Mouse (Mus musculus) midbrain, embryonic 13.5 days (tissue): ENCODE data around the gene Hoxd3. TPM values are rescaled to one million over a fixed set of nuclear protein-coding genes. Genes with fewer than 3 reads are reported as not detected.

Experiments
- ATAC-seq: fragments of 200-750 bp; cut with Nextera tagmentation; 2 replicates; pipeline ENCODE4 v1.8.0; 2017; ENCODE audit warnings: mild to moderate bottlenecking, moderate TSS enrichment, moderate library complexity
- H3K27ac ChIP-seq: fragments of 300-500 bp; sonication (generic); 2 replicates; pipeline ENCODE4 v1.5.1; 2015; ENCODE audit warnings: inconsistent platforms, mild to moderate bottlenecking, moderate library complexity
- H3K27me3 ChIP-seq: fragments of 300-500 bp; sonication (generic); 2 replicates; pipeline ENCODE4 v1.6.1; 2015; ENCODE audit warnings: mild to moderate bottlenecking, inconsistent platforms
- H3K36me3 ChIP-seq: fragments of 300-500 bp; sonication (generic); 2 replicates; pipeline ENCODE4 v1.6.1; 2015; ENCODE audit warnings: mild to moderate bottlenecking, inconsistent platforms
- H3K4me1 ChIP-seq: fragments of 300-500 bp; sonication (generic); replicated peaks from 2 replicates; pipeline ENCODE4 v1.6.1; 2015; ENCODE audit warnings: inconsistent platforms
- H3K4me2 ChIP-seq: fragments of 300-500 bp; sonication (generic); replicated peaks from 2 replicates; pipeline ENCODE4 v1.6.1; 2015; ENCODE audit warnings: moderate library complexity, mild to moderate bottlenecking, inconsistent platforms
- H3K4me3 ChIP-seq: fragments of 300-500 bp; sonication (generic); replicated peaks from 2 replicates; pipeline ENCODE4 v1.5.1; 2015; ENCODE audit warnings: mild to moderate bottlenecking, inconsistent platforms
- H3K9ac ChIP-seq: fragments of 300-500 bp; sonication (generic); replicated peaks from 2 replicates; pipeline ENCODE4 v1.6.1; 2015; ENCODE audit warnings: mild to moderate bottlenecking, inconsistent platforms
- H3K9me3 ChIP-seq: fragments of 300-500 bp; sonication (generic); 2 replicates; pipeline ENCODE4 v1.6.1; 2016; ENCODE audit warnings: mild to moderate bottlenecking, inconsistent platforms
- WGBS: fragments of 180-500 bp; shearing (Covaris S2); methylation state at CpG from one replicate; pipeline ENCODE4 v1.1.7; 2015; 5-methylcytosine and 5-hydroxymethylcytosine counted together
- polyA plus RNA-seq: library from polyadenylated mRNA; unstranded; fragments of >200 nt; fragmentation: Nextera tagmentation; extraction: Ambion mirVana; gene quantifications from 2 replicates; pipeline ENCODE4 v1.2.1, GENCODE M21; 2015

Gene Hoxd3
- polyA plus RNA-seq, 1 experiment from 2014 or later: 0.17 TPM

GRCm38 (mm10) chr2:74720384-74720783 is 8.7 kb downstream of the Hoxd3 start:
- H3K4me2 ChIP-seq: no peak overlapping the region
- H3K36me3 ChIP-seq: no peaks in the 10 kb centered on the region
- no peak overlapping the region for H3K9ac ChIP-seq
- H3K4me3 ChIP-seq: no peak overlapping the region
- no peaks in the 10 kb centered on the region for H3K9me3 ChIP-seq
- WGBS: 4% methylated on average over 2 of the region's 2 CpGs
- ATAC-seq: no peak
- no peaks in the 10 kb centered on the region for H3K4me1 ChIP-seq
- peaks cover 100% of the 10 kb centered on the region for H3K27me3 ChIP-seq
- no peak overlapping the region for H3K27ac ChIP-seq

GRCm38 (mm10) chr2:74720955-74721491 is 9.3 kb downstream of the Hoxd3 start:
- Histone ChIP-seq H3K4me3 (no peak overlapping the region), H3K9me3 (no peaks in the 10 kb centered on the region), H3K27me3 (peaks cover 100% of the 10 kb centered on the region), H3K36me3 (no peaks in the 10 kb centered on the region), H3K27ac (no peak overlapping the region), H3K4me1 (no peaks in the 10 kb centered on the region), H3K4me2 (no peak overlapping the region), H3K9ac (no peak overlapping the region)
- WGBS: under 1% methylated on average over 5 of the region's 5 CpGs
- ATAC-seq: no peak

GRCm38 (mm10) chr2:74721882-74722281 is 10.2 kb downstream of the Hoxd3 start:
- no peak overlapping the region for H3K9ac ChIP-seq
- H3K4me2 ChIP-seq: no peak overlapping the region
- H3K27ac ChIP-seq: no peak overlapping the region
- no peak overlapping the region for H3K4me3 ChIP-seq
- H3K4me1 ChIP-seq: no peaks in the 10 kb centered on the region
- WGBS: 3% methylated on average over 6 of the region's 6 CpGs
- H3K27me3 ChIP-seq: peaks cover 100% of the 10 kb centered on the region
- no peaks in the 10 kb centered on the region for H3K36me3 ChIP-seq
- ATAC-seq: no peak
- no peaks in the 10 kb centered on the region for H3K9me3 ChIP-seq

GRCm38 (mm10) chr2:74722949-74723348 is 11.2 kb downstream of the Hoxd3 start:
- Histone ChIP-seq H3K9ac (no peak overlapping the region), H3K4me1 (peaks cover 6% of the 10 kb centered on the region), H3K9me3 (no peaks in the 10 kb centered on the region), H3K36me3 (no peaks in the 10 kb centered on the region), H3K4me2 (no peak overlapping the region), H3K4me3 (no peak overlapping the region), H3K27ac (no peak overlapping the region), H3K27me3 (peaks cover 100% of the 10 kb centered on the region)
- no peak for ATAC-seq
- 3% methylated on average over 8 of the region's 8 CpGs for WGBS

- WGBS: 5% methylated on average over 7 of the region's 7 CpGs
- no peak overlapping the region for H3K4me2 ChIP-seq
- no peak overlapping the region for H3K4me3 ChIP-seq
- H3K27ac ChIP-seq: no peak overlapping the region
- peaks cover 6% of the 10 kb centered on the region for H3K4me1 ChIP-seq
- H3K27me3 ChIP-seq: peaks cover 100% of the 10 kb centered on the region
- H3K9me3 ChIP-seq: no peaks in the 10 kb centered on the region
- ATAC-seq: no peak
- no peak overlapping the region for H3K9ac ChIP-seq
- no peaks in the 10 kb centered on the region for H3K36me3 ChIP-seq
Measured at GRCm38 (mm10) chr2:74724244-74725015, 12.7 kb downstream of the Hoxd3 start.

- 1% methylated on average over 17 of the region's 17 CpGs for WGBS
Measured at GRCm38 (mm10) chr2:74725171-74725570, 13.4 kb downstream of the Hoxd3 start.

GRCm38 (mm10) chr2:74726551-74726950 is 14.8 kb downstream of the Hoxd3 start, which contains the start of gene Gm28230:
Gm28230 (plus strand) TSS chr2:74726728.
- Histone ChIP-seq H3K27me3 (peaks cover 99% of the 10 kb centered on the region), H3K9me3 (no peaks in the 10 kb centered on the region), H3K27ac (no peak within 1 kb of the TSS), H3K4me3 (peak within 1 kb of the TSS; percentile 14; the same call in 1 of the 2 replicates), H3K4me1 (peaks cover 6% of the 10 kb centered on the region), H3K36me3 (no peaks in the 10 kb centered on the region), H3K9ac (no peak within 1 kb of the TSS), H3K4me2 (peak within 1 kb of the TSS; percentile 26; the same call in 1 of the 2 replicates)
- no peak for ATAC-seq
- 5% methylated on average over 5 of the region's 5 CpGs for WGBS

More at GRCm38 (mm10) chr2:74725171-74725570, 13.4 kb downstream of the Hoxd3 start:
- ATAC-seq: no peak
- Histone ChIP-seq H3K4me3 (no peak overlapping the region), H3K27me3 (peaks cover 99% of the 10 kb centered on the region), H3K4me2 (no peak overlapping the region), H3K4me1 (peaks cover 6% of the 10 kb centered on the region), H3K9ac (no peak overlapping the region), H3K9me3 (no peaks in the 10 kb centered on the region), H3K36me3 (no peaks in the 10 kb centered on the region), H3K27ac (no peak overlapping the region)

- no peaks in the 10 kb centered on the region for H3K36me3 ChIP-seq
- no peaks in the 10 kb centered on the region for H3K9me3 ChIP-seq
- no peak for ATAC-seq
- H3K27ac ChIP-seq: no peak overlapping the region
- H3K4me3 ChIP-seq: peak overlapping the region; percentile 14; the same call in 1 of the 2 replicates
- H3K27me3 ChIP-seq: peaks cover 99% of the 10 kb centered on the region
- peak overlapping the region; percentile 26; the same call in 1 of the 2 replicates for H3K4me2 ChIP-seq
- peaks cover 6% of the 10 kb centered on the region for H3K4me1 ChIP-seq
- under 1% methylated on average over 43 of the region's 43 CpGs for WGBS
- H3K9ac ChIP-seq: no peak overlapping the region
Measured at GRCm38 (mm10) chr2:74726973-74727639, 15.4 kb downstream of the Hoxd3 start.

GRCm38 (mm10) chr2:74727640-74728302 is 16.0 kb downstream of the Hoxd3 start:
- Histone ChIP-seq H3K4me1 (peaks cover 7% of the 10 kb centered on the region), H3K4me2 (no peak overlapping the region), H3K27me3 (peaks cover 99% of the 10 kb centered on the region), H3K4me3 (no peak overlapping the region), H3K9me3 (no peaks in the 10 kb centered on the region), H3K9ac (no peak overlapping the region), H3K36me3 (no peaks in the 10 kb centered on the region), H3K27ac (no peak overlapping the region)
- under 1% methylated on average over 25 of the region's 25 CpGs for WGBS
- no peak for ATAC-seq

GRCm38 (mm10) chr2:74728303-74728680 is 16.6 kb downstream of the Hoxd3 start:
- Histone ChIP-seq H3K27me3 (peaks cover 99% of the 10 kb centered on the region), H3K36me3 (no peaks in the 10 kb centered on the region), H3K4me3 (no peak overlapping the region), H3K4me1 (peaks cover 10% of the 10 kb centered on the region), H3K4me2 (no peak overlapping the region), H3K27ac (no peak overlapping the region), H3K9ac (no peak overlapping the region), H3K9me3 (no peaks in the 10 kb centered on the region)
- no peak for ATAC-seq
- 2% methylated on average over 13 of the region's 13 CpGs for WGBS

- H3K9me3 ChIP-seq: no peaks in the 10 kb centered on the region
- 1% methylated on average over 8 of the region's 8 CpGs for WGBS
- no peak for ATAC-seq
- H3K27ac ChIP-seq: no peak overlapping the region
- H3K4me2 ChIP-seq: no peak overlapping the region
- H3K9ac ChIP-seq: no peak overlapping the region
- H3K4me1 ChIP-seq: peaks cover 10% of the 10 kb centered on the region
- H3K4me3 ChIP-seq: no peak overlapping the region
- peaks cover 99% of the 10 kb centered on the region for H3K27me3 ChIP-seq
- no peaks in the 10 kb centered on the region for H3K36me3 ChIP-seq
Measured at GRCm38 (mm10) chr2:74730331-74730730, 18.6 kb downstream of the Hoxd3 start.

GRCm38 (mm10) chr2:74731055-74731454 is 19.3 kb downstream of the Hoxd3 start:
- Histone ChIP-seq H3K9me3 (no peaks in the 10 kb centered on the region), H3K27ac (no peak overlapping the region), H3K27me3 (peaks cover 99% of the 10 kb centered on the region), H3K36me3 (no peaks in the 10 kb centered on the region), H3K4me3 (no peak overlapping the region), H3K4me2 (no peak overlapping the region), H3K4me1 (peaks cover 12% of the 10 kb centered on the region), H3K9ac (no peak overlapping the region)
- ATAC-seq: no peak
